Mouse (Mus musculus): ENCODE data around the gene Adam11. TPM values are rescaled to one million over a fixed set of nuclear protein-coding genes. Genes with fewer than 3 reads are reported as not detected.
A peak's percentile ranks its signal among the peaks of the same experiment; 100 is the strongest.

Adam11 gene
- polyA plus RNA-seq, 1 experiment from 2014 or later = 35.3 TPM

DNA sequence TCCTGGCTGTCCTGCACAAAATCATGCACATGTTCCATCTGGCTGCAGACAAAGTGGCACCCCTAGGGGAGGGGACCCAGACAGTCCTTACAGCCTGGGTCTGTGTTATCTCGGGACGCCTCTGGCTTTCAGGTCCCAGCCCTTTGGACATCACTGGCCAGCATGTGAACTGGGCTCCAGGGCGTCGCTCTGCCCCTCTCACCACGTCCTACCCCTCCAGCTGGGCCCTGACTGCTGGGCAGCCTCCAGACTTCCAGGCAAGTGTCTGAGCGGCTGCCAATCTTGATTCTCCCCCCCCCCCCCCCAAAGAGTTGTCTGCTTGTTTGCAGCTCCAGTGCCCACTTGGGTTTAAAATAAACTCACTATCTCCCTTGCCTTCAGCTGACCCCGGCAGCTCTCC is 22.2 kb downstream of the Adam11 start:
- ATAC-seq (ENCODE audit: low FRiP score) = no peak

GRCm38 (mm10) chr11:102787688-102788177 is 26.5 kb downstream of the Adam11 start:
- WGBS = 86% methylated on average over 5 of the region's 5 CpGs

More for the DNA sequence above, 22.2 kb downstream of the Adam11 start:
- Histone ChIP-seq H3K9ac (no peak overlapping the region), H3K36me3 (no peaks in the 10 kb centered on the region), H3K4me1 (peaks cover 5% of the 10 kb centered on the region; the same call in 1 of the 2 replicates), H3K4me3 (no peak overlapping the region), H3K27ac (no peak overlapping the region), H3K4me2 (replicated peaks) (no peak overlapping the region), H3K9me3 (replicated peaks) (no peaks in the 10 kb centered on the region), H3K27me3 (no peaks in the 10 kb centered on the region)
- WGBS = 75% methylated on average over 7 of the region's 7 CpGs

DNA sequence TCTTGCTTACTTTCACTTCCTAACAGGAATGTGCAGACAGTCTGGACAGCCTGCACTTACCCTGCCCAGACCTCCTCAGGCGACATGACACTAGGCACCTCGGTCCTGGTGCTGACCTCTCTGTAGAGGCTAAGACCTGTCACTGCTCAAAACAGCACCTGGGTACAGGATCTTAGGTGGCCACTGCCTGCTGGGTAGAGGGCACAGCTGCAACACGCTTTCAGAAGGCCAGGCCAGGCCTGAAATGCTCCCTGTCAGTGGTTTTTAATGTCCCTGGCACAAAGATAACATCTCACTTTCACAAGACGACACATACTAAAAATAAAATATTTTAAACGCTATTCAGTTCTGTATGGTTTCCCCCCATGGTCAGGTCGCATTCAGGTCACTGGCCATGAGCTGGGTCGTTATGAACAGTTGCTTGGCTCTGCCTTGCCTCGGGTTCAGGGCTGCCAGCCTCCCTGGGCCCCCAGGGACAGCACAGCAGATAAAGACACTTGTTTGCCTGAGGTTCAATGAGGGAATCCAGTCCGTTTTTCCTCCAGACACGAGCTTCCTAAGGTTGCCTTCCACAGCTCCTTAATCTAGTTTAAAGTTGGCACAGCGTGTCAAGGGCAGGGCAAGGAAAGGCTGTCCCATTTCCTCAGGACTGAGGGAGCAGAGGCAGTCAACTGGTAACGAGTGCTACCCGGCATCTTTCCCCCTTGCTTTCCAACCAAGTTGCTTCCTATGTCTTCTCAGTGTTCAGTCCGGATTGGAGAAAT is 30.6 kb downstream of the Adam11 start:
- no peak overlapping the region for H3K9ac ChIP-seq
- H3K4me3 ChIP-seq = no peak overlapping the region
- 60% methylated on average over 14 of the region's 14 CpGs for WGBS
- H3K4me2 ChIP-seq (replicated peaks) = no peak overlapping the region
- H3K4me1 ChIP-seq = peaks cover 3% of the 10 kb centered on the region; the same call in 1 of the 2 replicates
- no peak for ATAC-seq (ENCODE audit: low FRiP score)
- H3K27ac ChIP-seq = no peak overlapping the region
- 0 out of 2 replicates have a peak, but pooled peaks cover 5% of the 10 kb centered on the region for H3K36me3 ChIP-seq
- H3K27me3 ChIP-seq = no peaks in the 10 kb centered on the region
- no peaks in the 10 kb centered on the region for H3K9me3 ChIP-seq (replicated peaks)

More at GRCm38 (mm10) chr11:102787688-102788177, 26.5 kb downstream of the Adam11 start:
- Histone ChIP-seq H3K27ac (no peak overlapping the region), H3K27me3 (no peaks in the 10 kb centered on the region), H3K9me3 (replicated peaks) (no peaks in the 10 kb centered on the region), H3K36me3 (no peaks in the 10 kb centered on the region), H3K4me2 (replicated peaks) (no peak overlapping the region), H3K9ac (no peak overlapping the region), H3K4me3 (no peak overlapping the region), H3K4me1 (peaks cover 3% of the 10 kb centered on the region; the same call in 1 of the 2 replicates)
- ATAC-seq (ENCODE audit: low FRiP score) = no peak

GRCm38 (mm10) chr11:102794157-102794556 is 32.9 kb downstream of the Adam11 start:
- Histone ChIP-seq H3K36me3 (peaks cover 15% of the 10 kb centered on the region), H3K4me2 (replicated peaks) (no peak overlapping the region), H3K27me3 (no peaks in the 10 kb centered on the region), H3K9me3 (replicated peaks) (no peaks in the 10 kb centered on the region), H3K4me1 (peaks cover 3% of the 10 kb centered on the region; the same call in 1 of the 2 replicates), H3K27ac (no peak overlapping the region), H3K9ac (no peak overlapping the region), H3K4me3 (no peak overlapping the region)
- no peak for ATAC-seq (ENCODE audit: low FRiP score)
- 72% methylated on average over 8 of the region's 8 CpGs for WGBS

DNA sequence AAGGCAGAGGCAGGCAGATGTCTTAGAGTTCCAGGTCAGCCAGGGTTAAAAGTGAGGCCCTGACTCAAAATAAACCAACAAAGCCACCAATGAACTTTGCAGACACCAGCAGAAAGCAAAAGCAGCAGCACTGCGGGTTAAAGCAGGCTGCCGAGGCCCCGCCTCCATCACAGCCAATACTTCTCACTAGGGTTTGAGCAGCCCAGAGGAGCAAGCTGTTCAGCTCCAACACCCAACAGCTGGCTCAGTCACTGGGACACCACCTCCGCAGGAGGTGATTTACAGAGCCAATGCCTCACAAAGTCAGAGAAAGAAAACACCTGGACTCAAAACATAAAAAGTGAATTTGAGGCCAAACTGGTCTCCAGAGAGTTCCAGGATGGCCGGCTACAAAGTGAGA is 42.2 kb downstream of the Adam11 start:
- H3K4me2 ChIP-seq (replicated peaks) = no peak overlapping the region
- H3K9me3 ChIP-seq (replicated peaks) = peaks cover 4% of the 10 kb centered on the region; the same call in 1 of the 2 replicates
- no peak overlapping the region for H3K4me3 ChIP-seq
- no peaks in the 10 kb centered on the region for H3K4me1 ChIP-seq
- no peak for ATAC-seq (ENCODE audit: low FRiP score)
- no peak overlapping the region for H3K27ac ChIP-seq
- 88% methylated on average over 5 of the region's 5 CpGs for WGBS
- H3K27me3 ChIP-seq = no peaks in the 10 kb centered on the region
- H3K36me3 ChIP-seq = peaks cover 43% of the 10 kb centered on the region
- H3K9ac ChIP-seq = no peak overlapping the region

DNA sequence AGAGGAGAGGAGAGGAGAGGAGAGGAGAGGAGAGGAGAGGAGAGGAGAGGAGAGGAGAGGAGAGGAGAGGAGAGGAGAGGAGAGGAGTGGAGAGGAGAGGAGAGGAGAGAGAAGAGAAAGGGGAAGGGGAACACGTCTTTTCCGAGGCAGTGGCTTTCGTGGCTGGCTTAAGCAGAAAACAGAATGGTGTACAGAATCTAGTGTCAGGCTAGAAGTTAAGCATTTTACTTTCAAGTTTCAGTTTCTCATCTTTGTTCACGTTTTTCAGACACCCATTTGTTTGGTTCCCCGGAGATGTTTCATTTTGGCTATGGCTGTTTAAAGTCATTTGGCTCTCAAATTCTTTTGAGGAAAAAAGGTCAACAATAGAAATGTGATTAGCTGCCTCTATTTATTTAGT is 47.0 kb downstream of the Adam11 start:
- H3K36me3 ChIP-seq = peaks cover 11% of the 10 kb centered on the region
- no peak overlapping the region for H3K9ac ChIP-seq
- WGBS = 81% methylated on average over 5 of the region's 5 CpGs
- ATAC-seq (ENCODE audit: low FRiP score) = no peak
- 0 out of 2 replicates have a peak, but pooled peaks cover 2% of the 10 kb centered on the region for H3K4me1 ChIP-seq
- peaks cover 4% of the 10 kb centered on the region; the same call in 1 of the 2 replicates for H3K9me3 ChIP-seq (replicated peaks)
- H3K27me3 ChIP-seq = no peaks in the 10 kb centered on the region
- H3K27ac ChIP-seq = no peak overlapping the region
- no peak overlapping the region for H3K4me2 ChIP-seq (replicated peaks)
- no peak overlapping the region for H3K4me3 ChIP-seq

- H3K4me1 ChIP-seq = peaks cover 9% of the 10 kb centered on the region
- no peak overlapping the region for H3K4me3 ChIP-seq
- H3K27ac ChIP-seq = no peak overlapping the region
- H3K9me3 ChIP-seq (replicated peaks) = no peaks in the 10 kb centered on the region
- H3K4me2 ChIP-seq (replicated peaks) = no peak overlapping the region
- 62% methylated on average over 4 of the region's 4 CpGs for WGBS
- no peak for ATAC-seq (ENCODE audit: low FRiP score)
- no peaks in the 10 kb centered on the region for H3K27me3 ChIP-seq
- 0 out of 2 replicates have a peak, but pooled peaks cover 3% of the 10 kb centered on the region for H3K36me3 ChIP-seq
- no peak overlapping the region for H3K9ac ChIP-seq
Measured at GRCm38 (mm10) chr11:102810721-102811485, 49.7 kb downstream of the Adam11 start.

GRCm38 (mm10) chr11:102814881-102815280 is 53.6 kb downstream of the Adam11 start:
- Histone ChIP-seq H3K27ac (no peak overlapping the region), H3K4me3 (no peak overlapping the region), H3K9me3 (replicated peaks) (no peaks in the 10 kb centered on the region), H3K4me2 (replicated peaks) (no peak overlapping the region), H3K27me3 (no peaks in the 10 kb centered on the region), H3K9ac (no peak overlapping the region), H3K36me3 (0 out of 2 replicates have a peak, but pooled peaks cover 3% of the 10 kb centered on the region), H3K4me1 (peaks cover 33% of the 10 kb centered on the region)
- no peak for ATAC-seq (ENCODE audit: low FRiP score)

GRCm38 (mm10) chr11:102818121-102819020 is 57.1 kb downstream of the Adam11 start:
- Histone ChIP-seq H3K27me3 (peaks cover 10% of the 10 kb centered on the region), H3K9me3 (replicated peaks) (no peaks in the 10 kb centered on the region), H3K36me3 (no peaks in the 10 kb centered on the region), H3K9ac (peak overlapping the region; percentile 98), H3K4me1 (peaks cover 32% of the 10 kb centered on the region), H3K4me3 (peak overlapping the region; percentile 95), H3K27ac (peak overlapping the region; percentile 97), H3K4me2 (replicated peaks) (peak overlapping the region; percentile 85)
- peak; percentile 57 for ATAC-seq (ENCODE audit: low FRiP score)
- WGBS = under 1% methylated on average over 62 of the region's 92 CpGs

GRCm38 (mm10) chr11:102819021-102819782 is 58.0 kb downstream of the Adam11 start, which contains the start of gene Gjc1:
Gene Gjc1, minus strand, starts transcription at chr11:102819700.
- under 1% methylated on average over 21 of the region's 97 CpGs for WGBS
- H3K9ac ChIP-seq = peak within 1 kb of the TSS; percentile 98
- H3K27me3 ChIP-seq = peaks cover 10% of the 10 kb centered on the region
- H3K4me2 ChIP-seq (replicated peaks) = peak within 1 kb of the TSS; percentile 85
- peak within 1 kb of the TSS; percentile 95 for H3K4me3 ChIP-seq
- peak; percentile 84 for ATAC-seq (ENCODE audit: low FRiP score)
- H3K27ac ChIP-seq = peak within 1 kb of the TSS; percentile 97
- H3K4me1 ChIP-seq = peaks cover 32% of the 10 kb centered on the region
- H3K9me3 ChIP-seq (replicated peaks) = no peaks in the 10 kb centered on the region
- no peaks in the 10 kb centered on the region for H3K36me3 ChIP-seq

Data from hindbrain, embryonic 12.5 days (tissue).